Mouse (Mus musculus) telencephalon, adult 2 months (tissue): ENCODE measurements around the gene Klhl8.

ENCODE experiments used
- DNase-seq: peaks from one replicate; pipeline ENCODE4 v3.0.0-alpha.2; 2011; ENCODE audit warnings: low read depth, low spot score

Gene Klhl8

GRCm38 (mm10) chr5:103813997-103814542, 97.0 kb downstream of the Klhl8 start:
- no peak for DNase-seq

- DNase-seq = no peak
Observed at GRCm38 (mm10) chr5:103813291-103813690, 97.8 kb downstream of the Klhl8 start.
